ENCODE assay signal across 24 mouse cellular contexts in genomic region chr12:44835879-44836467, GRCm38 (mm10).
DNase-seq lines count a peak whose midpoint lies in the region; ATAC-seq and TF ChIP-seq lines count a peak whose summit lies in the region.
"Had no signal": no experiment of that assay in that cellular context is flagged by ENCODE, and none has a peak within 500 bp of the region (broad histone marks: within the 10 kb centered on the region; RNA-seq: fewer than 3 reads in every experiment).

No protein-coding gene starts in this region.

- no peak overlapping the region for H3K27ac ChIP-seq in hindbrain, embryonic 15.5 days (replicated peaks)
- H3K27ac ChIP-seq in hindbrain, embryonic 11.5 days (ENCODE audit: low read depth, low read length), result no peak overlapping the region
- H3K27ac ChIP-seq in kidney, embryonic 15.5 days, result 0 out of 2 replicates have a peak overlapping the region, but pooled peaks have one; percentile 4
- H3K27ac ChIP-seq in midbrain, postnatal 0 days (ENCODE audit: low read depth, low read length), result no peak overlapping the region
- H3K27ac ChIP-seq in midbrain, embryonic 16.5 days (ENCODE audit: low read length), result no peak overlapping the region
- H3K27ac ChIP-seq: embryonic facial prominence, embryonic 13.5 days; forebrain, embryonic 12.5 days; heart, embryonic 10.5 days had no signal

- no peak for ATAC-seq in cerebellum, adult (ENCODE audit: insufficient number of reproducible peaks, low FRiP score, low TSS enrichment)
- peak; percentile 67 for ATAC-seq in hindbrain, embryonic 15.5 days (ENCODE audit: low FRiP score, low read depth)
- ATAC-seq in hindbrain, embryonic 11.5 days (ENCODE audit: low FRiP score), result no peak
- peak; percentile 88 for ATAC-seq in kidney, embryonic 15.5 days (replicated peaks; ENCODE audit: low FRiP score)
- no peak; the same call in 1 of the 2 replicates for ATAC-seq in midbrain, postnatal 0 days (ENCODE audit: low FRiP score)
- no peak for ATAC-seq in midbrain, embryonic 16.5 days
- ATAC-seq: CD4-positive, CD25-positive, alpha-beta regulatory T cell, adult 4 months; forebrain, embryonic 16.5 days; inflammation-experienced regulatory T-cells, adult 6 months had no signal

- no peak for TF ChIP-seq CTCF in midbrain, postnatal 0 days (IDR thresholded peaks at IDR 0.05)

- H3K36me3 ChIP-seq in hindbrain, embryonic 15.5 days, result no peaks in the 10 kb centered on the region
- no peaks in the 10 kb centered on the region for H3K36me3 ChIP-seq in hindbrain, embryonic 11.5 days (ENCODE audit: control insufficient read depth, insufficient read depth, low read length)
- H3K36me3 ChIP-seq in kidney, embryonic 15.5 days, result no peaks in the 10 kb centered on the region
- no peaks in the 10 kb centered on the region for H3K36me3 ChIP-seq in midbrain, postnatal 0 days (ENCODE audit: insufficient read depth, low read length)
- no peaks in the 10 kb centered on the region for H3K36me3 ChIP-seq in midbrain, embryonic 16.5 days (ENCODE audit: control insufficient read depth, insufficient read depth, low read length)
- H3K36me3 ChIP-seq: embryonic facial prominence, embryonic 13.5 days; forebrain, embryonic 12.5 days; G1E; heart, embryonic 10.5 days had no signal

- no peaks in the 10 kb centered on the region for H3K9me3 ChIP-seq in hindbrain, embryonic 15.5 days
- H3K9me3 ChIP-seq in hindbrain, embryonic 11.5 days (ENCODE audit: control insufficient read depth, low read length), result no peaks in the 10 kb centered on the region
- no peaks in the 10 kb centered on the region for H3K9me3 ChIP-seq in kidney, embryonic 15.5 days (replicated peaks)
- no peaks in the 10 kb centered on the region for H3K9me3 ChIP-seq in midbrain, postnatal 0 days (ENCODE audit: low read length)
- H3K9me3 ChIP-seq in midbrain, embryonic 16.5 days (replicated peaks; ENCODE audit: control insufficient read depth, low read length, poor library complexity, severe bottlenecking), result 0 out of 2 replicates have a peak, but pooled peaks cover 2% of the 10 kb centered on the region
- H3K9me3 ChIP-seq: embryonic facial prominence, embryonic 13.5 days; forebrain, embryonic 12.5 days; heart, embryonic 10.5 days had no signal

- H3K27me3 ChIP-seq in hindbrain, embryonic 15.5 days, result no peaks in the 10 kb centered on the region
- no peaks in the 10 kb centered on the region for H3K27me3 ChIP-seq in hindbrain, embryonic 11.5 days (ENCODE audit: control insufficient read depth, insufficient read depth, low read length)
- no peaks in the 10 kb centered on the region for H3K27me3 ChIP-seq in kidney, embryonic 15.5 days
- no peaks in the 10 kb centered on the region for H3K27me3 ChIP-seq in midbrain, postnatal 0 days (ENCODE audit: insufficient read depth, low read length)
- no peaks in the 10 kb centered on the region for H3K27me3 ChIP-seq in midbrain, embryonic 16.5 days (ENCODE audit: control insufficient read depth, insufficient read depth, low read depth, low read length)
- H3K27me3 ChIP-seq: embryonic facial prominence, embryonic 13.5 days; forebrain, embryonic 12.5 days had no signal

- peaks cover 12% of the 10 kb centered on the region for H3K4me1 ChIP-seq in hindbrain, embryonic 15.5 days (replicated peaks)
- H3K4me1 ChIP-seq in hindbrain, embryonic 11.5 days (replicated peaks; ENCODE audit: control insufficient read depth, insufficient read depth, low read length), result no peaks in the 10 kb centered on the region
- H3K4me1 ChIP-seq in kidney, embryonic 15.5 days, result peaks cover 13% of the 10 kb centered on the region
- H3K4me1 ChIP-seq in midbrain, postnatal 0 days (ENCODE audit: insufficient read depth, low read length), result no peaks in the 10 kb centered on the region
- no peaks in the 10 kb centered on the region for H3K4me1 ChIP-seq in midbrain, embryonic 16.5 days (ENCODE audit: control insufficient read depth, insufficient read depth, low read length)
- H3K4me1 ChIP-seq: heart, embryonic 10.5 days had no signal

- peak; percentile 78 to 81 for DNase-seq in cerebellum, postnatal 10 days
- DNase-seq in hindbrain, embryonic 11.5 days (ENCODE audit: low spot score), result no peak
- DNase-seq in kidney, adult 11 months, result no peak
- DNase-seq in midbrain, postnatal 0 days (ENCODE audit: low spot score), result peak; percentile 79
- DNase-seq: adrenal gland, adult 8-10 months; adrenal gland, postnatal 36 days; B cell, adult 2 months; cerebellum, adult 11-12 months; cerebellum, adult 9-11 months; gastrocnemius, postnatal 10 days; heart, adult 18-20 months; heart, postnatal 10 days; heart, postnatal 4 days had no signal

- H3K4me3 ChIP-seq in hindbrain, embryonic 15.5 days, result no peak overlapping the region
- no peak overlapping the region for H3K4me3 ChIP-seq in hindbrain, embryonic 11.5 days (ENCODE audit: low read depth, low read length)
- H3K4me3 ChIP-seq in kidney, embryonic 15.5 days (replicated peaks), result no peak overlapping the region
- H3K4me3 ChIP-seq in midbrain, postnatal 0 days (ENCODE audit: low read depth, low read length), result no peak overlapping the region
- no peak overlapping the region for H3K4me3 ChIP-seq in midbrain, embryonic 16.5 days (ENCODE audit: low read depth, low read length)
- H3K4me3 ChIP-seq: embryonic facial prominence, embryonic 13.5 days; forebrain, embryonic 12.5 days; heart, embryonic 10.5 days had no signal

- H3K9ac ChIP-seq in hindbrain, embryonic 15.5 days, result no peak overlapping the region
- no peak overlapping the region for H3K9ac ChIP-seq in hindbrain, embryonic 11.5 days (ENCODE audit: low read depth, low read length)
- H3K9ac ChIP-seq in kidney, embryonic 15.5 days, result no peak overlapping the region
- H3K9ac ChIP-seq in midbrain, postnatal 0 days (replicated peaks; ENCODE audit: low read length, poor library complexity, severe bottlenecking), result no peak overlapping the region
- H3K9ac ChIP-seq in midbrain, embryonic 16.5 days (ENCODE audit: low read depth, low read length), result no peak overlapping the region
- H3K9ac ChIP-seq: embryonic facial prominence, embryonic 13.5 days; forebrain, embryonic 12.5 days had no signal

- WGBS in hindbrain, embryonic 15.5 days, result 67% methylated on average over 1 of the region's 1 CpGs
- 53% methylated on average over 1 of the region's 1 CpGs for WGBS in hindbrain, embryonic 11.5 days
- 33% methylated on average over 1 of the region's 1 CpGs for WGBS in kidney, embryonic 15.5 days
- WGBS in midbrain, postnatal 0 days, result 67% methylated on average over 1 of the region's 1 CpGs
- WGBS in midbrain, embryonic 16.5 days, result 72% methylated on average over 1 of the region's 1 CpGs

- no peak overlapping the region for H3K4me2 ChIP-seq in hindbrain, embryonic 15.5 days
- H3K4me2 ChIP-seq in hindbrain, embryonic 11.5 days (replicated peaks; ENCODE audit: low read depth, low read length), result no peak overlapping the region
- no peak overlapping the region for H3K4me2 ChIP-seq in kidney, embryonic 15.5 days
- no peak overlapping the region for H3K4me2 ChIP-seq in midbrain, postnatal 0 days (ENCODE audit: low read depth, low read length, poor library complexity, severe bottlenecking)
- no peak overlapping the region for H3K4me2 ChIP-seq in midbrain, embryonic 16.5 days (ENCODE audit: low read length)
- H3K4me2 ChIP-seq: embryonic facial prominence, embryonic 13.5 days; forebrain, embryonic 12.5 days had no signal

Comparison
In these comparisons a context has a peak if more than half of its experiments do, and no peak if none do; other contexts are left out.
1. ATAC-seq: peak in hindbrain, embryonic 15.5 days (single experiment) and kidney, embryonic 15.5 days (single experiment); none in cerebellum, adult (single experiment), hindbrain, embryonic 11.5 days (single experiment), midbrain, postnatal 0 days (single experiment) and midbrain, embryonic 16.5 days (single experiment).
2. DNase-seq: peak in cerebellum, postnatal 10 days (2 of 2) and midbrain, postnatal 0 days (single experiment); none in hindbrain, embryonic 11.5 days (single experiment) and kidney, adult 11 months (single experiment).